Mouse (Mus musculus): Measurements from ENCODE around the gene Tnfrsf1b. TPM values are rescaled to one million over a fixed set of nuclear protein-coding genes. Genes with fewer than 3 reads are reported as not detected.
"Not testable (repeated sequence)": the region's sequence is repeated elsewhere in the genome, so short reads cannot be mapped to it uniquely, and the experiment has no call there.

Gene Tnfrsf1b
- polyA plus RNA-seq, 1 experiment: 1.7 TPM

DNA sequence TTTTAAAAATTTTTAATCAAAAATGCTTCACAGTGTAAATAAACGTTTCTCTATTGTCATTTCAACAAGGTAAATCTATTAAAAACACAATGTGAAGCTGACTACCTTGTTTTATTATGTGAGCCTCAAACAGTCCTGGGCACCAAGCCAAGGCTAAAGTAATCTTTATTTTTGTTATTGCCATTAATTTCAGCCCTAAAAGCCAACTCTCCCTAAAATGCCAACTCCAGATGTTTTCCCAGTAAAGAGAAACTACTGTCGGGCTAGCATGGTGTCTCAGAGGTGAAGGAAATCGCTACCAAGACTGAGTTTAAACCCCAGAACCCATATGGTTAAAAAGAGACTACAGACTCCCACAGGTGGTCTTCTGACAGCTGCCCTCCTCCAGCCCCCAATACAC lies 53.3 kb downstream of the Tnfrsf1b start:
- Histone ChIP-seq H3K4me1 (ENCODE audit: control insufficient read depth, insufficient read depth, low read length) (no peaks in the 10 kb centered on the region), H3K27me3 (ENCODE audit: control insufficient read depth, insufficient read depth, low read length) (no peaks in the 10 kb centered on the region), H3K27ac (ENCODE audit: insufficient read depth, low read length) (no peak overlapping the region), H3K4me3 (replicated peaks; ENCODE audit: insufficient read depth, low read depth, low read length) (peak overlapping the region; percentile 82)
- DNase-seq: no peak
- 23% methylated on average over 3 of the region's 3 CpGs for WGBS
- TF ChIP-seq CTCF (IDR thresholded peaks at IDR 0.05; ENCODE audit: borderline replicate concordance, insufficient read depth, low read depth, low read length) (no peak), POLR2A (IDR thresholded peaks at IDR 0.05; ENCODE audit: borderline replicate concordance, insufficient read depth, low read length) (no peak)

- no peak for TF ChIP-seq CTCF (IDR thresholded peaks at IDR 0.05; ENCODE audit: borderline replicate concordance, insufficient read depth, low read depth, low read length)
- TF ChIP-seq POLR2A (IDR thresholded peaks at IDR 0.05; ENCODE audit: borderline replicate concordance, insufficient read depth, low read length): no peak
- Histone ChIP-seq H3K4me1 (ENCODE audit: control insufficient read depth, insufficient read depth, low read length) (no peaks in the 10 kb centered on the region), H3K4me3 (replicated peaks; ENCODE audit: insufficient read depth, low read depth, low read length) (no peak overlapping the region), H3K27me3 (ENCODE audit: control insufficient read depth, insufficient read depth, low read length) (no peaks in the 10 kb centered on the region), H3K27ac (ENCODE audit: insufficient read depth, low read length) (no peak overlapping the region)
- DNase-seq: peak; percentile 30 to 55
Observed at GRCm38 (mm10) chr4:145192686-145193085, 54.0 kb downstream of the Tnfrsf1b start.

GRCm38 (mm10) chr4:145188561-145188960 lies 58.1 kb downstream of the Tnfrsf1b start:
- Histone ChIP-seq H3K27me3 (ENCODE audit: control insufficient read depth, insufficient read depth, low read length) (no peaks in the 10 kb centered on the region), H3K27ac (ENCODE audit: insufficient read depth, low read length) (no peak overlapping the region), H3K4me1 (ENCODE audit: control insufficient read depth, insufficient read depth, low read length) (no peaks in the 10 kb centered on the region), H3K4me3 (replicated peaks; ENCODE audit: insufficient read depth, low read depth, low read length) (no peak overlapping the region)
- DNase-seq: no peak
- TF ChIP-seq POLR2A (IDR thresholded peaks at IDR 0.05; ENCODE audit: borderline replicate concordance, insufficient read depth, low read length) (no peak), CTCF (IDR thresholded peaks at IDR 0.05; ENCODE audit: borderline replicate concordance, insufficient read depth, low read depth, low read length) (no peak)

DNA sequence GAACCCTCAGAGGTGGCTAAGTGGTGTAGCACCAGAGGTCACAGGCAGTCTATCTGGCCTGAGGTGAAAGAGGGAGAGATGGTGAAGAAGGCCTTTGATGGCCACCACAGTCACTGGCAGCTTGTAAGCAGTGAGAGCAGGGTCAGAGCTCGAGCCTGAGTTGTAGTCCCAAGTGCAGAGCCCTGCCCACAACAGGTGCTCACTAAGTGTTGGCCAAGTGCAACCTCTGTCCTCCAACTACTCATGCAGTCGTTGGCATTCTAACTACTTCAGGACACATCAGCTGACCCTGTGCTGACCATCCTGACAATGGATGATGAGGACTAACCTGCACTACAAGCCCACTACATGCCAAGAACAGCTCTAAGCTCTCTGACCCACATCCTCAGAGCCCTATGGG lies 59.1 kb downstream of the Tnfrsf1b start:
- Histone ChIP-seq H3K4me1 (ENCODE audit: control insufficient read depth, insufficient read depth, low read length) (no peaks in the 10 kb centered on the region), H3K4me3 (replicated peaks; ENCODE audit: insufficient read depth, low read depth, low read length) (no peak overlapping the region), H3K27me3 (ENCODE audit: control insufficient read depth, insufficient read depth, low read length) (no peaks in the 10 kb centered on the region), H3K27ac (ENCODE audit: insufficient read depth, low read length) (no peak overlapping the region)
- TF ChIP-seq POLR2A (IDR thresholded peaks at IDR 0.05; ENCODE audit: borderline replicate concordance, insufficient read depth, low read length): no peak
- no peak for DNase-seq
- 36% methylated on average over 2 of the region's 2 CpGs for WGBS

DNA sequence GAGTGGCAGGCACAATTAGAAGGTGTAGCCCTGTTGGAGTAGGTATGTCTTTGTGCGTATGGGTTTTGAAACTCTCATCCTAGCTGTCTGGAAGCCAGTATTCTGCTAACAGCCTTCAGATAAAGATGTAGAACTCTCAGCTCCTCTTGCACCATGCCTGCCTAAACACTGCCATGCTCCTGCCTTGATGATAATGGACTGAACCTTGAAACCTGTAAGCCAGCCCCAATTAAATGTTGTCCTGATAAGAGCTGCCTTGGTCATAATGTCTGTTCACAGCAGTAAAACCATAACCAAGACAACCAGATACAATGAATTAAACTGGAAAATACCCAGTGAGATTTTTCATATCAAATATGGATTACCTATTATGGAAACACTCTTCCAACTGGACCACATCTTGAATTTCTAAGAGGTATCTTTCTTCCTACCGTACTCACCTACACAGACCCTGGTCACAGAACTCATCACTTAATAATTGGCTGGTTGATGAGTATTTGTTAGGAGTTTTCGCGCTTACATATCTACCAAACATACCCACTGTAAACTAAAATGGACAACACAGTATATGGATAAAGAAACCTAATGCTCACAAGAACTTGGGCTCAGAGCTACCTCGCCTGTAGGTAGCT lies 67.6 kb downstream of the Tnfrsf1b start:
- no peak for DNase-seq
- TF ChIP-seq POLR2A (IDR thresholded peaks at IDR 0.05; ENCODE audit: borderline replicate concordance, insufficient read depth, low read length): no peak
- no peak for TF ChIP-seq CTCF (IDR thresholded peaks at IDR 0.05; ENCODE audit: borderline replicate concordance, insufficient read depth, low read depth, low read length)
- no peaks in the 10 kb centered on the region for H3K4me1 ChIP-seq (ENCODE audit: control insufficient read depth, insufficient read depth, low read length)
- no peaks in the 10 kb centered on the region for H3K27me3 ChIP-seq (ENCODE audit: control insufficient read depth, insufficient read depth, low read length)
- WGBS: 97% methylated on average over 5 of the region's 5 CpGs
- H3K4me3 ChIP-seq (replicated peaks; ENCODE audit: insufficient read depth, low read depth, low read length): no peak overlapping the region
- no peak overlapping the region for H3K27ac ChIP-seq (ENCODE audit: insufficient read depth, low read length)

DNA sequence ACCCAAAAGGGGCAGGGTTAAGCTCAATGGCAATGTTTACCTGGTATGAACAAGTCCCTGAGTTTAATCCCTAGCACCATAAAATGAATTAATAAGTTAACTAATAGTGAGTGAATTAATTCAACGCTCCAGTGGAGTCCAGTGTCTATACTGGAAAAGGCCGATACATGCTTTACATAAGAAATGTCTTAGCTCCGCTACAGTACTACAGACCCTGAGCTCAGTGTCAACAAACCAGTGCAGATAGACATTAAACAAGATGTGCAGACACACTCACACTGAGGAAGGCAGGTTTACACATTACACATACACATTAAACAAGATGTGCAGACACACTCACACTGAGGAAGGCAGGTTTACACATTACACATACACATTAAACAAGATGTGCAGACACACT lies 81.1 kb downstream of the Tnfrsf1b start:
- 93% methylated on average over 3 of the region's 3 CpGs for whole genome bisulfite sequencing
- H3K4me1 ChIP-seq (ENCODE audit: control insufficient read depth, insufficient read depth, low read length); H3K4me3 ChIP-seq (replicated peaks; ENCODE audit: insufficient read depth, low read depth, low read length); H3K27me3 ChIP-seq (ENCODE audit: control insufficient read depth, insufficient read depth, low read length); DNase-seq; H3K27ac ChIP-seq (ENCODE audit: insufficient read depth, low read length): not testable (repeated sequence)

- Histone ChIP-seq H3K27me3 (ENCODE audit: control insufficient read depth, insufficient read depth, low read length) (no peaks in the 10 kb centered on the region), H3K4me3 (replicated peaks; ENCODE audit: insufficient read depth, low read depth, low read length) (no peak overlapping the region), H3K4me1 (ENCODE audit: control insufficient read depth, insufficient read depth, low read length) (no peaks in the 10 kb centered on the region), H3K27ac (ENCODE audit: insufficient read depth, low read length) (no peak overlapping the region)
- 84% methylated on average over 4 of the region's 4 CpGs for WGBS
- no peak for DNase-seq
- TF ChIP-seq POLR2A (IDR thresholded peaks at IDR 0.05; ENCODE audit: borderline replicate concordance, insufficient read depth, low read length) (no peak), CTCF (IDR thresholded peaks at IDR 0.05; ENCODE audit: borderline replicate concordance, insufficient read depth, low read depth, low read length) (no peak)
Observed at GRCm38 (mm10) chr4:145164111-145164510, 82.6 kb downstream of the Tnfrsf1b start.

Other genes with a start within 250 kb of the Tnfrsf1b start
- 45.9 and 51.9 TPM in 2 replicates for gene Vps13d, start 51.9 kb downstream of the Tnfrsf1b start, polyA plus RNA-seq (2012; rRNA removed)
- gene Tnfrsf8, start 68.3 kb upstream of the Tnfrsf1b start, polyA plus RNA-seq (2012; rRNA removed): 0.24 and 0.26 TPM in 2 replicates

All from cerebellum, adult 2 months (tissue).